Mouse (Mus musculus) frontal cortex, postnatal 14 days (tissue): Measurements from ENCODE around the gene Olfr1220.

Experiments
- DNase-seq, 2 experiments: peaks; one replicate each; pipeline ENCODE4 v3.0.0; 2022; ENCODE audit warnings: low spot score in 2 of 2

Gene Olfr1220

GRCm38 (mm10) chr2:89106735-89107134 is at the start of gene Olfr1220:
Gene Olfr1220 (minus strand): TSS chr2:89106835.
- no peak for DNase-seq

GRCm38 (mm10) chr2:89151460-89151859 is 44.8 kb upstream of the Olfr1220 start, which contains the start of gene Olfr1223:
Gene Olfr1223 (minus strand): TSS chr2:89151560.
- DNase-seq, result no peak

- DNase-seq, result no peak
Observed at GRCm38 (mm10) chr2:89132954-89133353, 26.3 kb upstream of the Olfr1220 start, which contains the start of gene Olfr1222. Gene Olfr1222 (minus strand): TSS chr2:89133054.

GRCm38 (mm10) chr2:89117183-89117582 is 10.5 kb upstream of the Olfr1220 start, which contains the start of gene Olfr1221:
Gene Olfr1221 (minus strand): TSS chr2:89117283.
- DNase-seq, result no peak

GRCm38 (mm10) chr2:89105651-89106050 is 984 bp downstream of the Olfr1220 start:
- DNase-seq, result no peak

GRCm38 (mm10) chr2:89093848-89094247 is 12.8 kb downstream of the Olfr1220 start:
- DNase-seq, result no peak

- DNase-seq, result no peak
Observed at GRCm38 (mm10) chr2:89083413-89083812, 23.2 kb downstream of the Olfr1220 start, which contains the start of gene Olfr1219. Gene Olfr1219 (minus strand): TSS chr2:89083513.

GRCm38 (mm10) chr2:89081487-89081886 is 25.1 kb downstream of the Olfr1220 start:
- DNase-seq, result no peak

- DNase-seq, result no peak
Observed at GRCm38 (mm10) chr2:89061087-89061486, 45.5 kb downstream of the Olfr1220 start, which contains the start of gene Olfr1218. Gene Olfr1218 (minus strand): TSS chr2:89061187.
